14 mouse cellular contexts compared by ENCODE assay signal in genomic region chr9:88709794-88710193, GRCm38 (mm10). TPM values are rescaled to one million over a fixed set of nuclear protein-coding genes. Genes with fewer than 3 reads are reported as not detected.
DNase-seq lines count a peak whose midpoint lies in the region; ATAC-seq and TF ChIP-seq lines count a peak whose summit lies in the region.
"Not testable (repeated sequence)": the region's sequence is repeated elsewhere in the genome, so short reads cannot be mapped to it uniquely, and the experiment has no call there.
"Had no signal": no experiment of that assay in that cellular context is flagged by ENCODE, and none has a peak within 500 bp of the region (broad histone marks: within the 10 kb centered on the region; RNA-seq: fewer than 3 reads in every experiment).

No protein-coding gene starts in this region.

- in situ Hi-C loops in CH12.LX (cut with MboI; ENCODE audit: low pct_ligation_motif_present, low pct_unique_long_range_greater_than_20kb, low sequenced_read_pairs) = not testable (repeated sequence)

- TF ChIP-seq RAD21 in CH12.LX (IDR thresholded peaks at IDR 0.05; ENCODE audit: low read depth, low read length) = not testable (repeated sequence)

- peak; percentile 25 for DNase-seq in 416B (ENCODE audit: low read depth)
- DNase-seq in CH12.LX (ENCODE audit: extremely low read depth); liver, postnatal 0 days: not testable (repeated sequence)
- peak; percentile 14 for DNase-seq in brain, adult 2 months (ENCODE audit: low read depth, low spot score)
- peak; percentile 87 for DNase-seq in heart, adult 11 months
- DNase-seq in layer of hippocampus, adult 11-12 months (ENCODE audit: low spot score) = peak; percentile 48

- 49% methylated on average over 5 of the region's 5 CpGs for WGBS in liver, postnatal 0 days (ENCODE audit: insufficient replicate concordance)

- TF ChIP-seq POLR2A in CH12.LX (IDR thresholded peaks at IDR 0.05; ENCODE audit: low read depth, low read length) = not testable (repeated sequence)

- H3K9me3 ChIP-seq in CH12.LX (replicated peaks; ENCODE audit: low read length); liver, postnatal 0 days (ENCODE audit: low read length): not testable (repeated sequence)

- H3K4me1 ChIP-seq in CH12.LX (ENCODE audit: control insufficient read depth in 1 of 2, insufficient read depth in 2 of 2); liver, postnatal 0 days (ENCODE audit: insufficient read depth): not testable (repeated sequence)

- not testable (repeated sequence) for H3K27ac ChIP-seq in CH12.LX (ENCODE audit: insufficient read depth, low read depth)
- H3K27ac ChIP-seq in liver, postnatal 0 days (ENCODE audit: low read depth) = peak overlapping the region; percentile 13

- not testable (repeated sequence) for H3K4me3 ChIP-seq in CH12.LX (replicated peaks in 1 of 3; ENCODE audit: low read depth in 2 of 3, low read length in 2 of 3, poor library complexity in 1 of 3); liver, postnatal 0 days (ENCODE audit: low read depth, low read length)

- H3K27me3 ChIP-seq in CH12.LX (replicated peaks); liver, postnatal 0 days (ENCODE audit: insufficient read depth, low read length): not testable (repeated sequence)

- TF ChIP-seq CTCF in CH12.LX (conservative IDR thresholded peaks at IDR 0.05 in 1 of 2, IDR thresholded peaks at IDR 0.05 in 1 of 2; ENCODE audit: low read depth in 2 of 2, low read length in 2 of 2); liver, postnatal 0 days (IDR thresholded peaks at IDR 0.05; ENCODE audit: low read depth): not testable (repeated sequence)

- not testable (repeated sequence) for H3K9ac ChIP-seq in CH12.LX (ENCODE audit: insufficient read depth, low read depth); liver, postnatal 0 days (replicated peaks)

- not testable (repeated sequence) for ATAC-seq in liver, postnatal 0 days
- ATAC-seq in megakaryocyte, adult 5-6 weeks (ENCODE audit: poor library complexity, severe bottlenecking) = peak; percentile 65

- not testable (repeated sequence) for TF ChIP-seq EP300 in CH12.LX (IDR thresholded peaks at IDR 0.05; ENCODE audit: low read length); liver, postnatal 0 days (IDR thresholded peaks at IDR 0.05; ENCODE audit: low read depth)

- not testable (repeated sequence) for H3K79me2 ChIP-seq in CH12.LX (replicated peaks; ENCODE audit: control insufficient read depth, extremely low read depth, insufficient read depth, poor library complexity, severe bottlenecking)

- H3K4me2 ChIP-seq in CH12.LX (ENCODE audit: insufficient read depth, low read depth, poor library complexity, severe bottlenecking) = peak overlapping the region; percentile 22; the same call in 1 of the 2 replicates
- not testable (repeated sequence) for H3K4me2 ChIP-seq in liver, postnatal 0 days (ENCODE audit: low read depth, low read length)

- H3K36me3 ChIP-seq in CH12.LX (replicated peaks in 1 of 2; ENCODE audit: control insufficient read depth in 1 of 2, insufficient read depth in 1 of 2, low read length in 1 of 2) = peaks cover 12 to 13% of the 10 kb centered on the region in 2 experiments
- H3K36me3 ChIP-seq in liver, postnatal 0 days (replicated peaks; ENCODE audit: insufficient read depth, low read length) = not testable (repeated sequence)

- dilution Hi-C loops in CH12.LX (cut with MboI; ENCODE audit: extremely low pct_ligation_motif_present, extremely low pct_unique_long_range_greater_than_20kb, low sequenced_read_pairs) = not testable (repeated sequence)

RNA-seq across cellular contexts. Expression of gene Mthfsl, which starts 10.3 kb away (rescaled TPM):
- total RNA-seq in CH12.LX (2012; rRNA removed) = 29.6 and 34.1 TPM in 2 replicates
- total RNA-seq in CH12.LX (2014; rRNA removed) = 31.8 and 32.2 TPM in 2 replicates
- polyA plus RNA-seq in CH12.LX (2012; ENCODE audit: insufficient read length, low read depth) = 30.2 and 34.2 TPM in 2 replicates
- polyA plus RNA-seq in liver, postnatal 0 days (2015; fragmentation: Nextera tagmentation; extraction: Ambion mirVana) = 50.3 and 50.6 TPM in 2 replicates
- total RNA-seq in megakaryocyte, adult 5-6 weeks (2015) = 61.1 and 73.6 TPM in 2 replicates
- 20.3 and 24.8 TPM in 2 replicates for total RNA-seq in megakaryocyte, adult 5-6 weeks (2017)

RNA-seq across cellular contexts. Expression of gene Bcl2a1d, which starts 21.9 kb away (rescaled TPM):
- 183 and 326 TPM in 2 replicates for total RNA-seq in CH12.LX (2012; rRNA removed)
- total RNA-seq in CH12.LX (2014; rRNA removed) = 488 and 522 TPM in 2 replicates
- polyA plus RNA-seq in CH12.LX (2012; ENCODE audit: insufficient read length, low read depth) = 207 and 300 TPM in 2 replicates
- polyA plus RNA-seq in liver, postnatal 0 days (2015; fragmentation: Nextera tagmentation; extraction: Ambion mirVana) = 0.98 and 1.0 TPM in 2 replicates
- 3.3 and 3.5 TPM in 2 replicates for total RNA-seq in megakaryocyte, adult 5-6 weeks (2015)
- 5.6 and 8.0 TPM in 2 replicates for total RNA-seq in megakaryocyte, adult 5-6 weeks (2017)
- total RNA-seq: adrenal gland, postnatal 25 days had no signal
- polyA plus RNA-seq: cortical plate, adult 2 months; embryonic facial prominence, embryonic 12.5 days; forebrain, embryonic 11.5 days; forebrain, embryonic 15.5 days; heart, embryonic 12.5 days; hindbrain, embryonic 11.5 days had no signal

Comparison
In these comparisons a context has a peak if more than half of its experiments do, and no peak if none do; other contexts are left out.
1. RNA of gene Bcl2a1d, which starts 21.9 kb away (total RNA-seq): 183 to 522 TPM in CH12.LX; 3.3 to 8.0 TPM in megakaryocyte, adult 5-6 weeks; every median in the first group is over 10 times any median in the second.